Mouse (Mus musculus): ENCODE measurements around the gene 6430550D23Rik.

6430550D23Rik gene

DNA sequence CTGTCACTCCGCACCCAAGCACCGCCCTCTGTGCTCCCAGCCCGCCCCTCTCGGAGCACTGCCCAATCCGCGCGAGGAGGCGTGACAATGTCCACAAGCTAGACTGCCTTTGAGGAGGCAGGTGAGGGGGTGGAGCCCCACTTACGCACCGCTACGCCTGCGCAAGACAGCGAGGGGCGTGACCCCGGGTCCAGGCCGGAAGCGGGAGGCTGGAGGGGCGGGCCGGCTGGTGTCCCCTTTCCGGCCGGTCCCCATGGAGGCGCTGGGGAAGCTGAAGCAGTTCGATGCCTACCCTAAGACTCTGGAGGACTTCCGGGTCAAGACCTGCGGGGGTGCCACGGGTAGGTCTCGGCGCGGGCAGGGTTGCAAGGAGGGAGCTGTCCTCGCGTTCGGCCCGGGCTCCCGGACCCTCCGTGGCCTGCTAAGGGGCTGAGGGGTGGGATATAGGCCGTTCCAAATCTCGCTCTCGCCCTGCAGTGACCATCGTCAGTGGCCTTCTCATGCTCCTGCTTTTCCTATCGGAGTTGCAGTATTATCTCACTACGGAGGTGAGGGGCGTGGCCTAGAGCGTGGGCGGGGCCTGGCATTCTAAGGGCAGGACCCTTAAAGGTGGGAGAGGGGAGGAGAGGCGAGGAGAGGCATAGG, at the start of gene 6430550D23Rik, which contains the start of gene Ergic3:
6430550D23Rik (minus strand) TSS at position 90 of the 645 bp plus-strand sequence.
Ergic3 (plus strand) TSS at position 158 of the 645 bp plus-strand sequence.
- DNase-seq = peak; percentile 100

DNA sequence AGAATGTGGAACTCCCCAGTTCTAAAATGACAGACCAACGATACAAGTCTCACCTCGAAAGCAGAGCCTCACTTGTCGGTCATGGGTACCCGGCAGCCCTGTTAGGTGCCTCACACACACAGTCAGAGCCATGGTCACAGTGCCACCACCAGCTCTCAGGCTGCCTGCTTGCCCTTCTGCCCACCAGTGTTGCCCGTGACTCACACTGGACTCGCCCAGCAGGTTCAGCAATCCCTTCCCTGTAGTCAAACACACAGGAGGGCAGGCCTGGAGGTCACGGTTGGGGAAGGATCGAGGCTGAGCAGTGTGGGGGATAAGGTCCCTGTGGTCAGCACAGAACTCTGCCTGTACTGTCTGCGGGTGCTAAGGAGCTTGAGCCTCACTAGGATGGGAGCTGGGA, 45.0 kb upstream of the 6430550D23Rik start, which contains the start of gene Fer1l4:
Fer1l4 (minus strand) TSS at position 132 of the 400 bp plus-strand sequence.
- no peak for DNase-seq

DNA sequence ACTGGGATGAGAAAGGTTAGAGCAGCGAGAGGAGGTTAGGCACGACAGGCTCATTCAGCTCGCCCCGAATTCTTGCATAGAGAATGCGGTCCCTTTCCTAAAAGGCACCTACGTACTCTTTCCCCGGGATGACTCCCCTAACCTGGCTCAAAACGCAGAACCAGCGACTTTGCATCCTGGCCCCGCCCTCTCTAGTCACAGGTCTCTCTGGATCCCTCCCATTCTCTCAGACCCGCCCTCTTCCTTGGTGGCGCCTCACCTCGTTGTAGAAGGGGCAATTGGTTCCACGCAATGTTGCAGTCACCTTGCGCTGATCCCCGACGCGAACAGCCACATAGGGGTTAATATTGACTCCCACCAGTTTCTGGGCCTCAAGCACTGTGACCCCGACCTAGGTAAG, 40.2 kb upstream of the 6430550D23Rik start:
- DNase-seq = peak; percentile 23

DNA sequence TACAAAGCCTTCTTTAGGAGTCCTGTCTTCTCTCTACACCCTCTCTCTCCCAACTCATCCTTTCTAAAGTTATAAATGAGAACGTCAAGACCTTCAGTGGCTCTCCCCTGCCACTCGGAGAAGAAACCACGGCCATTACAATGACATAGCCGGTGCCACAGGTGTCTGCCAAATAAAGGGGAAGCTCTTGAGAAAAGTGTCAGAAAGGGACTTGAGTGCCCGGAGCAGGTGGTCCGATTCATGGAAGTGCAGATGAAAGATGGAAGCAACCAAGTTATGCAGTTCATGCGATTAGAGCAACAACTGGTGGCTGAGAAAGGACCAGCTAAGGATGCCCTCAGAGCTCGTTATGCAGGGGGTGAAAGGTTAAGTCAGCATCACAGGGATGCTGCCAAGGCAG, 35.1 kb upstream of the 6430550D23Rik start:
- no peak for DNase-seq

DNA sequence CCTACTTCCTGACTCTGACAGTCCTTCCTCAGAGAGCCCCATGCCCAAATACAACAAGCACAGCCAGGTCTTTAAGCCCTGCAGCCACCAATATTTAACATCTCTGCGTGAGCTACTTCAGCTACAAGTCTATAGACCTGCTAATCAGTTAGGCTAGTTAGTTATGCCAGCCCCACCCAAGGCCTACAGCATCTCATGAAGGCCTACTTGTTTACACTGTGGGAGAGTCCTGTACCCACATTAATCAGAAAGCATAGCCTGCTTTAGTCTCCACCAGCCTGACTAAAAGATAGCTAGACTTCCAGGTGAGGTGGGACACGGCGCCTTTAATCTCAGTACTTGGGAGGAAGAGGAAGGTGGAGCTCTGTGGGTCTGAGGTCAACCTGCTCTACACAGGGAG, 31.6 kb upstream of the 6430550D23Rik start:
- DNase-seq = no peak

DNA sequence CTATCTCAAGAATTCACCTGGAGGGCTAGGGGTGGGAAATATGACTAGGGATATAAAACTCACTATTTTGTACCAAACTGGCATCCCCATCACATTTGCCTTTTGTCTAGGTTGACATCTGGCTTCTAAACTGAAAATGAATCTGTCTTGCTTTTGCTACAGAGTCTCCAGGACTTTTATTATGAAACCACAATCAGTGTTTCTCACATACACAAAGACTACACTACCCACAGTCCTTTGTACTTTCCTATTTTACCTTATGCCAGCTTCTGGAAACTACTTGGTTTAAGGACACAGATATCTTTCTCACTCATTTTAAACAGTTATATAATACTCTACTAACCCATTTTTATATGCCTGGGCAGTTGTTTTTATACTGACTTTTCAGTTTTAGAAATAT, 17.7 kb upstream of the 6430550D23Rik start:
- no peak for DNase-seq

DNA sequence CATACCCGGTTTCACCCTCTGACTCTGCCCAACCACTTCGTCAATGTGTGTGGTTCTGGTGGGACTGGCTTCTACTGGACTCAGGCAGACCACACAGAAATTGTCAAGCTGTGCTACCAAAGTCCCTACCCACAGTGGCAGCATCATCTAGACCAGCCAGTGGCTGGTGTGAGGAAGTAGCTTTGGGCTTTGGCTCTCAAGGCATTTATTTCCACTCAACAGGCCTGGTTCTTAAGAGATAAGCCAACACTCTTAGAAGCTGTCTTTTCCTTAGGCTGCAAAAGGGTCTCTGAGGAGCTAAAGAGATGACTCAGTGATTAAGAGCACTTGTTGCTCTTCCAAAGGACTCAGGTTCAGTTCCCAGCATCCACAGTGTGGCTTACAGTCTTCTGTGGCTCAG, 14.0 kb upstream of the 6430550D23Rik start:
- DNase-seq = no peak

DNA sequence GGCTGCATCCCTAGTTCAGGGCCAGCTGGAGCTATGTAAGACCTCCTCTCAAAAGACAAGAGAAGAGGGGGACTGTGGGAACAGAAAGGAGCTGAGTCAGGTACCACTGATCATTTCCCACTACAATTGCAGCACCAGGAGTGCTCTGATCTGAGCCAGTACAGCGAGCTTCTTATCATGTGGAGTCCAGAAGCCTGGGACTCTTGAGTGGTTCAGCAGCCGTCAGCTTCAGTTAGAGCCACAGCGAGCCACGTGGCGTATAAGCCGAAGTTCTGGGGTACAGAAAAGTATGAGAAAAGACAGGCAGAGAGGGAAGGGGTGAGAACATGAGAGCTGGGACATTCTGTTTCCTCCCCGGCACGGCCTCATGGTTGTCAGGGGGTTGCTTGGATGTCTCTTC, 13.4 kb upstream of the 6430550D23Rik start:
- no peak for DNase-seq

DNA sequence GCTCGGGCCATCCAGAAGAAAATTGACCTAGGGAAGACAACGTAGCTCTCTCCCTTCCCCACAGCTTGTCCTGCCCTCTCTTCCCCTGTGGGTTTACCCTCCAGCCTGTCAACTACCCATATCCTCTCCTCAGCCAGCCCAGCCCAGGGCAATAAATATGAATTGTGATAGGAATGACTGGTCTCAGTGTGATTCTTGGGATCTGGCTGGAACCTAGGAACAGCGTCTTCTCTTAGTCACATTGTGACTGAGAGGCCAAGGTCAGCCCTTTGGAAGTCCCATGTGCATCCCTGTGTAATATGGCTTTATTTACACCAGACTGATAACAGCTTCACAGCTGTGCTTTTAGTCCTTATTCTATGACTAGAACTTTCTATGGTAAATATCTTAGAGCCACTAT, 10.3 kb upstream of the 6430550D23Rik start:
- no peak for DNase-seq

DNA sequence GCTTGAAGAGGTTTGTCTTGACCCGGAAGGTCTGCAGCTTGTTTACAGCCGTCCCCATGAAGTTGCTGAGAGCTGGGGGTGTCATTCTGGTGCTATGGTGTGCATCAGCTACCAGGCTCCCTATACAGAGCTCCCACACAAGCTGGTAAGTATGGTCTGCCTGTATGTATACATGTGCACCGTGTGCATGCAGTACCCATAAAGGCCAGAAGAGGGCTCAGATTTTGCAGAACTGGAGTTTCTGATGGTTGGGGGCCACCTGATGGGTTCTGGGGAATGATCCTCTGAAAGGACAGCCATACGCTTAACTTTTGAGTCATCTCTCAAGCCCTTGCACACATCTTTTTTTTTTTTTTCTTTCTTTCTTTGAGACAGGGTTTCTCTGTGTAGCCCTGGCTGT, 2.4 kb downstream of the 6430550D23Rik start:
- DNase-seq = peak; percentile 17

DNA sequence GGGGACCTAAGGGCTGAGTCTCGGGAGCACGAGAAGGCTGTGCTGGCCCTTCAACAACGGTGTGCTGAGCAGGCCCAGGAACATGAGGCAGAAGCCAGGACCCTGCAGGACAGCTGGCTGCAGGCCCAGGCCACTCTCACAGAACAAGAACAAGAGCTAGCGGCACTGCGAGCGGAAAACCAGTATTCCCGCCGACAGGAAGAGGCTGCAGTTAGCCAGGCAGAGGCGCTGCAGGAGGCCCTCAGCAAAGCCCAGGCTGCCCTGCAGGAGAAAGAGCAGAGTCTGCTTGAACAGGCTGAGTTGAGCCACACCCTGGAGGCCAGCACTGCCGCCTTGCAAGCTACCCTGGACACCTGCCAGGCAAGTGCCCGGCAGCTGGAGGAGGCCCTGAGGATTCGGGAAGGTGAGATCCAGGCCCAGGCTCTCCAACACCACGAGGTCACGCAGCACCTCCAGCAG, 15.9 kb downstream of the 6430550D23Rik start:
- DNase-seq = peak; percentile 72

DNA sequence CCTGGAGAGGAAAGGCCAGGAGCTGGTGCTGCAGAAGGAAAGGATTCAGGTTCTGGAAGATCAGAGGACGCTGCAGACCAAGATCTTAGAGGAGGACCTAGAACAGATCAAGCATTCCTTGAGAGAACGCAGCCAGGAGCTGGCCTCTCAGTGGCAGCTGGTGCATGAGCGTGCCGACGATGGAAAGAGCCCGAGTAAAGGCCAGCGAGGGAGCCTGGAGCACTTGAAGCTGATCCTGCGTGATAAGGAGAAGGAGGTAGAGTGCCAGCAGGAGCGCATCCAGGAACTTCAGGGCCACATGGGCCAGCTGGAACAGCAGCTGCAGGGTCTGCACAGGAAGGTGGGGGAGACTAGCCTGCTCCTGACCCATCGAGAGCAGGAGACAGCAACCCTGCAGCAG, 16.6 kb downstream of the 6430550D23Rik start:
- no peak for DNase-seq

DNA sequence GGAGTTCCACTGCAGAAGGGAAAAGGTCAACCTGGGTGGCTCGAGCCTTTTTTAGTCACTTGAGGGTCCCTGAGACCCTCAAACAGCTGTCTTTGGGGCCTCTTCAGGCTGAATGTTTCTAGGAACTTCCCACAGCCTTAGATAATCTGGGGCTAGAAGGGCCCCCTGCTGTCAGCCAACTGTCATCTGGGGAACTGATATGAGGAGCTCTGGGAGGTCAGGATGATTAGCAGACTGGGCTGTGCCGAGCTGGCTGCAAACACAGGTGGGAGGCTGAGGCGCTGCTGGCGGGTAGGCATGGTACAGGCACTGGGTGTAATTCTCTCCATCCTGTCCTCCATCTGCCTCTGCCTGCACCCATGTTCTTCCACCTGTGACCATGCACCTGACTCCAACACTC, 18.7 kb downstream of the 6430550D23Rik start:
- no peak for DNase-seq

DNA sequence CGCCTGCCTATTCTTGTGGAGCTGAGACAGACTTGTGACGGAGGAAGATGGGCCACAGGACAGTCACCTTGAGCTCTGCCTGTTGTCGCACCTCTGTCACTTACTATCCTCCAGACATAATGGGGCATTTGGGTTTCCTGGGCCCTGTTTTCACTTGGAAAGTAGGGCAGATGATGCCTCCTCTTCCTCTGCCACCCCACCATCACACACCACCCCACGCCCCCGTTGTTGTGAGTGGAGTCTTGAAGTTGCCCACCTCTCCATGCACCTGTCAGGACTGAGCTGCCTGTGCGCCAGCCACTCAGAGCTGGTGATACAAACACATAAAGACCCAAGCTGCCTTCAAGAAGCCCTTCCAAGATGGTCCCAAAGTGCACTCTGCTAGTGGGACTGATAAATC, 20.6 kb downstream of the 6430550D23Rik start:
- no peak for DNase-seq

DNA sequence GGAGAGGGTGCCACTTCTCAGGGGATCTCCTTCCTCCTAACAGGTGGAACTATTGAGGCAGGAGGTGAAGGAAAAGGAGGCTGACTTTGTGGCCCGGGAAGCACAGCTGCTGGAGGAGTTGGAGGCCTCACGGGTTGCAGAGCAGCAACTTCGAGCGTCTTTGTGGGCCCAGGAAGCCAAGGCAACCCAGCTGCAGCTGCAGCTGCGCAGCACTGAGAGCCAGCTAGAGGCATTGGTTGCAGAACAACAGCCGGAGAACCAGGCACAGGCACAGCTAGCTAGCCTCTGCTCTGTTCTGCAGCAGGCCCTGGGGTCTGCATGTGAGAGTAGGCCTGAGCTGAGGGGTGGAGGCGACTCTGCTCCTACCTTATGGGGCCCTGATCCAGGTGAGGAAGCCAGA, 22.0 kb downstream of the 6430550D23Rik start:
- DNase-seq = no peak

DNA sequence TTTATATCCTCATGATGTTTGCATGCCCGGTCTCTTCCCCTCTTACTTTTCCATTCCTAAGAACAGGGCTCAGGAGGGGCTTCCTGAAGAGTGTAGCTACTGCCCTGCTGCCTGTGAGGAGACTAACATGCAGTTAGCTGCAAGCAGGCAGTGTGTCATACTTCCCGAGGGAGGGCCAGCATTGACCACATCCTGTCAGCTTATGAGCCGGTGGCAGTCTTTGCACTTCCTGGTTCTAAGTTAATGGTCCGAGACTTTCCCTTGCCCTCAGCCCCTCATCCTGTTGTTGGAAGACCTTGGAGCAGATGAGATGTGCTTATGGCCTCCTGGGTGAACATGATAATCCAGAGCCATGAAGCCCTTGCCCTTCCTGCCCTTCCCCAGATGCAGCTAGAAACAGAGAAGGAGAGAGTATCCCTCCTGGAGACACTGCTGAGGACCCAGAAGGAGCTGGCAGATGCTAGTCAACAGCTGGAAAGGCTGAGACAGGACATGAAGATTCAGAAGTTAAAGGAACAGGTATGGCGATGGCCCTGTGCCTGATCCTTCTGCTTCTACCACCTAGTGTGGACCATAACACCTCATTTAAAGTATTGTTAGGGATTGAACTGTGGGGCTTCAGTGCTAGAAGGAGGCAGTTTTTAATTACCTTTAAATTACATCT, 28.3 kb downstream of the 6430550D23Rik start:
- DNase-seq = peak; percentile 63

DNA sequence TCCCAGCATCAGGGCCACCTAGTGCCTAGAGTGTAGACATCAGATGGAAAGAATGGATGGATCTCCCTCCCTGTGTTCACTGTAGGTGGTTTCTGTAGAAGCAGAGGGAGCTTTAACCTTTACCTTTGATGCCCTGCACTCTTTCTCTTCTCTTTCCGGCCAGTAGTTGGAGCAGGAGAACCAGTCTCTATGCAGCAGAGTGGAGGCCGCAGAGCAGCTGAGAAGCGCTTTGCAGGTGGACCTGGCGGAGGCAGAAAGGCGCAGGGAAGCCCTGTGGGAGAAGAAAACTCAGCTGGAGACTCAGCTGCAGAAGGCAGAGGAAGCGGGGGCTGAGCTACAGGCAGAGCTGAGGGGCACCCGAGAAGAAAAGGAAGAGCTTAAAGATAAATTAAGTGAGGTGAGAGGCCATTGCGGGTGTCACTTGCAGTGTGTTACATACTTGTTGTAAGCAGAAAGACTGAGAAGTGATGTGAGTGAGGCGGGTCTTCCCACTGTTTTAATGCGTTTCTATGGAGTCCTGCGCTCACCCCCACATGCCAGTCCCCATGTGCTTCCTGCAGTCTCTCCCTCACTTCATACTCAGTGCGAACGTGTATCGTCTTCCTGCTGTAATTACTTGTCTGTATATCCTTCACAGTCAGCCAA, 33.6 kb downstream of the 6430550D23Rik start:
- no peak for DNase-seq

DNA sequence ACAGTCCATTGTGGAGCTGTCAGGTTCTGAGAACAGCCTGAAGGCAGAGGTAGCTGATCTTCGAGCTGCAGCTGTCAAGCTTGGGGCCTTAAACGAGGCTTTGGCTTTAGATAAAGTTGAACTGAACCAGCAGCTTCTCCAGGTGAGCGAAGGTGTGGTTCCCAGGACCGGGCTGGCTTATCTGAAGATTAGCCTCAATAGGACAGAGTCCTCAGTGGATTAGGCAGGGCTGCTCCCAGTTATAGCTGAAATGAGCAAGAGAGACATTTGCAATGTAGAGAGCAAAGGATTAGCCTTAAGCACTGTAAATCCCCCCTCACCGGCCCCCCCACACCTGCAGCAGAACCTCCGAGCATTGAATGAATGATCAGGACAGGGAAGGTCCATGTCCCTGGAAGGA, 34.4 kb downstream of the 6430550D23Rik start:
- no peak for DNase-seq

DNA sequence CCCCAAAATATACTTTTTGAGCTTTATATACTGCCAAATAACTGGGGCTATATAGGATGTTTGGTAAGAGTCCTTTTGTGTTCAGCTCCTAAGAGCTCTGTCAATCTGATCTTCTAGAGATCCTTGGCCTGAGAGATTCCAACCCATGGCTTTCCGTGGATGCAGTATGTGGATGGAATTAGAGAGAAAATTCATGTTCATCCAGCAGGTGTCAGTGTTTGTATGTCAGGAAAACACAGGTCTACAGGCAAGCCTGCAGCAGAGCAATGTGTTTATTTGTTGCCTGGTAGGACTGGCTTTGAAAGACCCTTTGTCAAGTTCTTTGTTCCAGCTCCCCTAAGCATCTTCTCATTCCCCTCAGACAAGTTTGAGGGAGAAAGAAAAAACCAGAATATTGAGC, 44.8 kb downstream of the 6430550D23Rik start:
- peak; percentile 54 for DNase-seq

DNA sequence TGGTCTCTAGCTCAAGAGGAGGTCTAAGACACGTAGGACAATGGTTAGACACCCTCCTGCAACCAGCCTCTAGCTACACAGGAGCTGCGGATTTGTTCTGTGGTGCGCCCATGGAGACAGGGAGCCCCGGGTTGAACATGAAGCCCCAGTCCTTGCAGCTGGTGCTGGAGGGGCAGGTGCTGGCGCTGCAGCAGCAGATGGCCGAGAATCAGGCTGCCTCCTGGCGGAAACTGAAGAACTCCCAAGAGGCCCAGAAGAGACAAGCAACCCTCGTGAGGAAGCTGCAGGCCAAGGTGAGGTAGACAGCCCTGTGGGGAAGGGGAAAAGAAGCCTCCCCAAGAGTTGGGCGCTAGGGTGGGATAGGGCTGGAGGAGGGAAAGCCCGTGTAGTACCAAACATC, 45.9 kb downstream of the 6430550D23Rik start:
- DNase-seq = no peak

DNA sequence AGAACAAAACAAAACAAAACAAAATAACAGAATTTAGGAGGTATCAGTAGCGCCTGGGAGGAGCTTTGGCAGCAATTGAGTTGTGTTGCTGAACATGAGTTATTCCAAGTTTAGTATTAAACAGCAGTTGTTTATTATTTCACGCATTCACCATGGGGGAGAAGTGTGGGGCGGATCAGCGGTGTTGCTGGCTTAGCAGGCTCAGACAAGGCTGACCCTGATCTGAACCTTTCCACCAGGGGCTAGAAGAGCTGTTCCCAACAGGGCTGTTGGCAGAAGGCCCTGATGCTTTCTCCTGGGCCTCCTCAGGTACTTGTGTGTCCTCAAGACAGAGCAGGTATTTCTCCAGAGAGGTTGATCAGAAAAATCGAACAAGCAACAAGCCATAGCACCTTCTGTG, 47.8 kb downstream of the 6430550D23Rik start:
- DNase-seq = no peak

DNA sequence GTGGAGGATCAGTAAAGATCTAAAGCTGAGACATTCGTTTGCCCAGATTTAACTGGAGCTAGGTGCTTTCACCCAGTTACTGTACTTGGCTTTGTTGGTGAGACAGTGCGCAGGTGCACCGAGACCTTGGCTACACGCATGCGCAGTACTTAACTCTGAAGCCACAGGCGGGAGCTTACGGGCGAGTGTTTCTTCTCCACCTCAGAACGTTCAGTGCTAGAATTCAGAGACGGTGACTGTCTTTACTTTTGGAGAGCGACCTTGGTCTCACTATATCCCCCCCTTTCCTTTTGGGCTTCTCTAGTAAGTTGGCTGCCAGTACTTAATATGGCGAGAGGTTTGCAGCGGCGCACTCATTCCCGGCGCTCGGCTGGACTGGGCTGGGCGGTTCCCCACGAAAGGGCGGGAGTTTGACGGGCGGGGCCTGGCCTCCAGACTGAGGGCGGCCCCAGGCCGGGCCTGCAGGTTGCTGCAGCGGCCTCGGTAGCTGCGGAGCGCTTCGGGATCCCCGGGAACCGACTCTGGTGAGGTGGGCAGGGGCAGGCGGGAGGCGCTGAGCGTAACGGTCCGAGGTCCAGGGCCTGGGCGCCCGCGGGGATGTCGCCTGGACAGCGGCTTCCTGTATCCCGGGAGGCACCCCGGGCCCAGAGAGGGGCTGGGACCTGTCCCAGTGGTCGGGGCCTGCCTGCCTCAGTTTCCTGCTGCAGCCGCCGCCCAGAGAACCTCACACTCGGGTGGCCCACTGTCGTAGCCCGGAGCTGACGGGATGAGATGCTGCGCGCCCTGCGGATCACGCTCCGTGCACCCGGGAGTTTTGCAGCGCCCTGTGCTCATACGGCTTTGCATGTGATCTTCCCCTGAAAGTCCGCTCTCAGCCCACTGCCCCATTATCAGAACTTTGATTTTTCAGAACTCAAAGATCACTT, 51.4 kb downstream of the 6430550D23Rik start, which contains the start of gene Cep250:
Cep250 (plus strand) TSS at position 325 of the 926 bp plus-strand sequence.
- peak; percentile 96 for DNase-seq

DNA sequence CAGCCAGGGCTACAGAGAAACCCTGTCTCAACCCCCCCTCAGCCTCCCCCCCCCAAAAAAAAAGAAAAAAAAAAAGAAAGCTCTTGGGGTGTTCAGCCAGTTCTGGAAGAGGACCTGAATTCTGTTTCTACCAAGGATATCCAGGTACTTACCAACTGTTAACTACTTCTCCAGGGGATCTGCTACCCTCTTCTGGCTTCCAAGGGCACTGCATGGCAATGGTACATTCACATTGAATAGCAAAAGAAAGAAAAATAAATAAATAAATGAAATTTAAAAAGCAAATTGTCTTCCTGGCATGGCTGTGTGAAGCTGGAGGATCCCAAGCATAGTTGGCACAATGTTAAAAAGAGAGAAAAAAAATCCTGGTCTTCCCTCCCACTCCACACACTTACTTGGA, 55.8 kb downstream of the 6430550D23Rik start:
- DNase-seq = peak; percentile 89
